Mouse (Mus musculus): Measurements from ENCODE around the gene S100a13.

The S100a13 gene

GRCm38 (mm10) chr3:90513796-90514590 lies at the start of gene S100a13, which contains the start of gene S100a1:
S100a13 (plus strand) TSS chr3:90514435.
S100a1 (minus strand) TSS chr3:90514392.
- Histone ChIP-seq H3K36me3 (ENCODE audit: insufficient read depth, low read length) (peaks cover 8% of the 10 kb centered on the region; the same call in 1 of the 2 replicates), H3K9me3 (ENCODE audit: low read length) (no peaks in the 10 kb centered on the region), H3K27me3 (ENCODE audit: insufficient read depth, low read length) (peaks cover 38% of the 10 kb centered on the region), H3K4me1 (replicated peaks; ENCODE audit: low read depth, low read length) (peaks cover 62% of the 10 kb centered on the region), H3K4me3 (replicated peaks; ENCODE audit: low read length) (peak within 1 kb of the TSS; percentile 73)
- TF ChIP-seq POU5F1 (IDR thresholded peaks at IDR 0.05; ENCODE audit: borderline replicate concordance, low read length) = no peak
- no peak for TF ChIP-seq CTCF (conservative IDR thresholded peaks at IDR 0.05; ENCODE audit: low read length)
- no peak for TF ChIP-seq NANOG (IDR thresholded peaks at IDR 0.05; ENCODE audit: borderline replicate concordance, low read length)

DNA sequence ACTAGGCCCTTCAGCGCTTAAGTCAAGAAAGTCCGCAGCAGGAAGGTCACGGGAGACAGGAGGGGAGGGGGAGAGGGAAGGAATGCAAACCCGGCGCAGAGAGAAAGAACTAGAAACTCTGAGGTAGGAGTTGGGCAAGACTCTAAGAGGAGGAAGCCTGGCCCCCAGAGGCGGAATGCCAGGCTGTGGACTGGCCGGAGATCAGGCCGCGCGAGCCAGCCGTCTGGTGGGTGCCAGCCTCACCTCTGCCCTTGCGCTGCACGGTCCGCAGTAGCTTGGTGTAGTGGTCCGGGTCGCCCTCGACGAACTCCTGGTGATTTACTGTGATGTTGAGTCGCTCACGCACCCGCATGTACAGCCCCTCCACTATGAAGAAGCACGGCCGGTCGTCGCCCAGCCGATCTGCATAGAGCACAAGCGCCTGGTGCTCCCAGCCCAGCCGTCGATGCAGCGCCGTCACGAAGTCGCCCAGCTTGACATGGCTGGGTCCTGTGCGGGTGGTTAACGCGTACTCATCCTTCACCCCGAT lies 49.6 kb upstream of the S100a13 start:
- H3K27me3 ChIP-seq (ENCODE audit: insufficient read depth, low read length) = peaks cover 62% of the 10 kb centered on the region
- TF ChIP-seq CTCF (conservative IDR thresholded peaks at IDR 0.05; ENCODE audit: low read length) = no peak
- no peak for TF ChIP-seq POU5F1 (IDR thresholded peaks at IDR 0.05; ENCODE audit: borderline replicate concordance, low read length)
- no peak for TF ChIP-seq NANOG (IDR thresholded peaks at IDR 0.05; ENCODE audit: borderline replicate concordance, low read length)
- no peaks in the 10 kb centered on the region for H3K36me3 ChIP-seq (ENCODE audit: insufficient read depth, low read length)
- H3K4me3 ChIP-seq (replicated peaks; ENCODE audit: low read length) = peak overlapping the region; percentile 85
- no peaks in the 10 kb centered on the region for H3K9me3 ChIP-seq (ENCODE audit: low read length)
- H3K4me1 ChIP-seq (replicated peaks; ENCODE audit: low read depth, low read length) = peaks cover 25% of the 10 kb centered on the region

- Histone ChIP-seq H3K9me3 (ENCODE audit: low read length) (no peaks in the 10 kb centered on the region), H3K36me3 (ENCODE audit: insufficient read depth, low read length) (no peaks in the 10 kb centered on the region), H3K4me1 (replicated peaks; ENCODE audit: low read depth, low read length) (peaks cover 21% of the 10 kb centered on the region), H3K4me3 (replicated peaks; ENCODE audit: low read length) (peak overlapping the region; percentile 85), H3K27me3 (ENCODE audit: insufficient read depth, low read length) (peaks cover 62% of the 10 kb centered on the region)
- TF ChIP-seq NANOG (IDR thresholded peaks at IDR 0.05; ENCODE audit: borderline replicate concordance, low read length) (no peak), POU5F1 (IDR thresholded peaks at IDR 0.05; ENCODE audit: borderline replicate concordance, low read length) (no peak), CTCF (conservative IDR thresholded peaks at IDR 0.05; ENCODE audit: low read length) (no peak)
These were observed 49.1 kb upstream of the S100a13 start for GRCm38 (mm10) chr3:90465081-90465685.

GRCm38 (mm10) chr3:90465686-90466310 lies 48.4 kb upstream of the S100a13 start, which contains the start of gene Npr1:
Npr1 (minus strand) TSS chr3:90465866.
- peaks cover 21% of the 10 kb centered on the region for H3K4me1 ChIP-seq (replicated peaks; ENCODE audit: low read depth, low read length)
- peak within 1 kb of the TSS; percentile 85 for H3K4me3 ChIP-seq (replicated peaks; ENCODE audit: low read length)
- TF ChIP-seq CTCF (conservative IDR thresholded peaks at IDR 0.05; ENCODE audit: low read length) = no peak
- TF ChIP-seq POU5F1 (IDR thresholded peaks at IDR 0.05; ENCODE audit: borderline replicate concordance, low read length) = no peak
- no peak for TF ChIP-seq NANOG (IDR thresholded peaks at IDR 0.05; ENCODE audit: borderline replicate concordance, low read length)
- H3K27me3 ChIP-seq (ENCODE audit: insufficient read depth, low read length) = peaks cover 62% of the 10 kb centered on the region
- H3K9me3 ChIP-seq (ENCODE audit: low read length) = no peaks in the 10 kb centered on the region
- H3K36me3 ChIP-seq (ENCODE audit: insufficient read depth, low read length) = no peaks in the 10 kb centered on the region

DNA sequence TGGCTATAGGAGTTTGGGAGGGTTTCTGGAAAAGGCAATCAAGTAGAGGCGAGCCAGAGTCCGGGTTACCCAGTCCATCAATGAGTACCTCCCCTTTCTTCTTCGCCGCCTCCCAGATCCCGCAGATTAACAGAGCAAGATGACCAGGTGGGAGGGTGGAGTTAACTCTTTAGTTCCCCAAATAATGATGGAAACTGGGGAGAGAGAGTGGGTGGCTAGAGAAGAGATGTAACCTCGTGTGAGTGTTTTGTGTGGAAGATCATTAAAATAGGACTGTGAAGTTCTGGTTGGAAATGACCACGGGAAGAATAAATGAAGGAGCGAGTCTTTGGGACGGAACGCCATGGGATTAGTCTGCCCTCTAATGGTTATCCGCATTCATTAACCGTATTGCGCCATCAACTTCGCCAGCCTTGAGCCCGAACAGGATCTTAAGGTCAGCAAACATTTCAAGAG lies 47.9 kb upstream of the S100a13 start:
- TF ChIP-seq CTCF (conservative IDR thresholded peaks at IDR 0.05; ENCODE audit: low read length) (peak; percentile 60), POU5F1 (IDR thresholded peaks at IDR 0.05; ENCODE audit: borderline replicate concordance, low read length) (no peak), NANOG (IDR thresholded peaks at IDR 0.05; ENCODE audit: borderline replicate concordance, low read length) (no peak)
- Histone ChIP-seq H3K27me3 (ENCODE audit: insufficient read depth, low read length) (peaks cover 57% of the 10 kb centered on the region), H3K9me3 (ENCODE audit: low read length) (no peaks in the 10 kb centered on the region), H3K4me3 (replicated peaks; ENCODE audit: low read length) (peak overlapping the region; percentile 85), H3K4me1 (replicated peaks; ENCODE audit: low read depth, low read length) (peaks cover 21% of the 10 kb centered on the region), H3K36me3 (ENCODE audit: insufficient read depth, low read length) (no peaks in the 10 kb centered on the region)

- Histone ChIP-seq H3K4me3 (replicated peaks; ENCODE audit: low read length) (no peak overlapping the region), H3K4me1 (replicated peaks; ENCODE audit: low read depth, low read length) (peaks cover 22% of the 10 kb centered on the region), H3K36me3 (ENCODE audit: insufficient read depth, low read length) (no peaks in the 10 kb centered on the region), H3K27me3 (ENCODE audit: insufficient read depth, low read length) (peaks cover 43% of the 10 kb centered on the region), H3K9me3 (ENCODE audit: low read length) (no peaks in the 10 kb centered on the region)
- TF ChIP-seq NANOG (IDR thresholded peaks at IDR 0.05; ENCODE audit: borderline replicate concordance, low read length) = no peak
- TF ChIP-seq POU5F1 (IDR thresholded peaks at IDR 0.05; ENCODE audit: borderline replicate concordance, low read length) = no peak
- TF ChIP-seq CTCF (conservative IDR thresholded peaks at IDR 0.05; ENCODE audit: low read length) = 0 out of 2 replicates have a peak, but pooled peaks have one; percentile 15
These were observed 46.5 kb upstream of the S100a13 start for GRCm38 (mm10) chr3:90467618-90468300.

DNA sequence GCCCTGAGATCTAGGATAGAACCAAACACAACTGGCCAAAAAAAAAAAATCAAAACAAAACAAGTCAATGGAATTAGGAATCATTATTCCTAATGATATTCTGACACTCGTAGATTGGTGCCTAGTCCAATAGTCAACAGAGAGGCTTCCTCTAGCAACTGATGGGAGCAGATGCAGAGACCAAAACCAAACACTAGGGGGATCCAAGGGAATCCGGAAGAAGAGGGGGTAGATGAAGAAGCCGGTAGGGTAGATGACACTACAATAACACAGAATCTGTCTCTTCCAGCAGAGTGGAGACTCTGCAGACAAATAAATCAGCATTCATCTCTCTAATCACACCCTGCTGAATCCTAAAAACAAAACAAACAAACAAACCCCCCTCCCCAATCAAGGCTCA lies 42.0 kb upstream of the S100a13 start:
- Histone ChIP-seq H3K36me3 (ENCODE audit: insufficient read depth, low read length) (peaks cover 2% of the 10 kb centered on the region), H3K27me3 (ENCODE audit: insufficient read depth, low read length) (peaks cover 4% of the 10 kb centered on the region), H3K9me3 (ENCODE audit: low read length) (no peaks in the 10 kb centered on the region), H3K4me3 (replicated peaks; ENCODE audit: low read length) (no peak overlapping the region), H3K4me1 (replicated peaks; ENCODE audit: low read depth, low read length) (peaks cover 17% of the 10 kb centered on the region)
- peak; percentile 84 for TF ChIP-seq CTCF (conservative IDR thresholded peaks at IDR 0.05; ENCODE audit: low read length)
- no peak for TF ChIP-seq NANOG (IDR thresholded peaks at IDR 0.05; ENCODE audit: borderline replicate concordance, low read length)

Data from E14TG2a.4 (cell line).